Mouse (Mus musculus): Measurements from ENCODE around the gene R3hdm2.

The R3hdm2 gene

DNA sequence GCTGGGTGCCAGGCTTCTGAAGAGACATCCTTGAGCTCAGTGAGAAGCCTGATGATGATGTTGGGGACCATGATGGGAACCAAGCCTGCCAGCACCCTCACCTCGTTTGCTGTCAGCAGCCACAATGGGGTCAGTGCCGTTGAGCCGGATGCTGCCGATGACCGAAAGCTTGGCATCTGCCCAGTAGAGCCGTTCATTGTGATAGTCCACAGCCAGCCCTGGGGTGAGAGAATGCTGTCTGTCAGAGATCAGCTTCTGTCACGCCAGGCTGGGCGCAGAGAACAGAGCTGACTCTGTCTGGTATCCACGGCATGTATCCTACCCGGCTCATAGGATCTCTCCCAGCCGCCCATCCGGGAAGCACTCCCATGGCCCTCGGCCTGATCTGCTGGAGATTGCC is 162.0 kb downstream of the R3hdm2 start:
- DNase-seq (ENCODE audit: low read depth, low spot score): no peak

DNA sequence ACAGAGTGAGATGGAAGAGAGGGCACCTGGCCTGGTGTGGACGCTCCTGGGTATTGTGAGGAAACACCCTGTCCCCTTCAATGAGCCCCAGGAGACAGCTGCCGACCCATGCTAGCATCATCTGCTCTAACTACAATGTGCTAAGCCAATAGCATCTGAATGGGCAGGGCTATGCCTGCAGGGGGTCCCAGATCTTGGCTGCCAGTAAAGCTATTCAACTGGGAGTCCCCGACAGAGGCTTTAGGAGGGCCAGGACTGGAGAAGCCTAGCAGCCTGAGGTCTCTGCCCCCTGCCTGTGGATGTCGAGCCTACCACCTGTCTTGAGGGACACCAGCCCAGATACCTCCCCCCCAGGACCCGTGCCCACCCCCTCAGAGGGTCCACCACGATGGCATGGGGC is 162.6 kb downstream of the R3hdm2 start:
- no peak for DNase-seq (ENCODE audit: low read depth, low spot score)

DNA sequence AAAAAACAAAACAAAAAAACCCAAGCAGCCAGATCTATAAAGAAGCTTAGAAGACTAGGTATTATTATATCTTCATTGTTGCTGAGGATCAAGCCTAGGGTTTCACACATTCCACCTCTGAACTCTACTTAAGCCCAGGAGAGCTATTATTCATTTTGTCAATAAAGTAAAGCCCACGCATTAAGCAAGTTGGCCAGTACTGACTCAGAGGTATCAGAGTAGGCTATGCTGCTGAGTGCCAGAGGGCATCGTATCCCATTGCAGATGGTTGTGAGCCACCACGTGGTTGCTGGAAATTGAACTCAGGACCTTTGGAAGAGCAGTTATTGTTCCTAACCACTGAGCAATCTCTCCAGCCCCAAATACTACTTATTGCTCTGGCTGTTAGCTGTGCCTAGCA is 163.8 kb downstream of the R3hdm2 start:
- no peak for DNase-seq (ENCODE audit: low read depth, low spot score)

DNA sequence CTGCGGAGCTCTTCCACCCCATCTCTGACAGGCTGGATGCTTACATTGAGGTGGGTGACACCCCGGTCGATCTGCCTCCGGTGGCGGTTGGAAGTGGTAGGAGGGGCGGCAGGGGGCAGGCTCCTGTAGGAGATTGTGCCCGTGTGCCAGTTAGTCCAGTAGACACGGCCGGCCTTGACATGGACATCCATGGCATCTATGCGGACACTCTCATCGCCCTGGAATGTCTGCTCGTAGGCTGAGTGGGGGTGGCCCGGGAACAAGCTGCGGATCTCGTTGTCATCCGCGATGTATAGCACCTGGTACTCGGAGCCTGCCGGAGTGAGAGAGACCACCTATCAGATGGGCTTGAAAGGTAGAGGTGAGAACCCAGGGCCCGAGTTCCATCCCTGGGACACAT is 164.2 kb downstream of the R3hdm2 start:
- DNase-seq (ENCODE audit: low read depth, low spot score): no peak

DNA sequence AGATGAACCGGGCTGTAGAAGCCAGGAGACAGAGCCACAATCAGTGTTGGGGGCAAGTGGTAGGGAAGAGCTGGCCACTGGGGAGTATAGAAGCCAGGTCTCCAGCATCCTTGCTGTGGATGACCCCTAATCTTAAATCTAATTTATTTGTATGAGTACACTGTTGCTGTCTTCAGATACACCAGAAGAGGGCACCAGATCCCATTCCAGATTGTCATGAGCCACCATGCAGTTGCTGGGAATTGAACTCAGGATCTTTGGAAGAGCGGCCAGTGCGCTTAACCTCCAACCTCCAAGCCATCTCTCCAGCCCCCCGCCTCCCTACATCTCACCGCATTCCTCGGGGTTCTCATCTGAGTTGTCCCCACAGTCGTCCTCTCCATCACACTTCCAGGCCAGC is 166.4 kb downstream of the R3hdm2 start:
- no peak for DNase-seq (ENCODE audit: low read depth, low spot score)

DNA sequence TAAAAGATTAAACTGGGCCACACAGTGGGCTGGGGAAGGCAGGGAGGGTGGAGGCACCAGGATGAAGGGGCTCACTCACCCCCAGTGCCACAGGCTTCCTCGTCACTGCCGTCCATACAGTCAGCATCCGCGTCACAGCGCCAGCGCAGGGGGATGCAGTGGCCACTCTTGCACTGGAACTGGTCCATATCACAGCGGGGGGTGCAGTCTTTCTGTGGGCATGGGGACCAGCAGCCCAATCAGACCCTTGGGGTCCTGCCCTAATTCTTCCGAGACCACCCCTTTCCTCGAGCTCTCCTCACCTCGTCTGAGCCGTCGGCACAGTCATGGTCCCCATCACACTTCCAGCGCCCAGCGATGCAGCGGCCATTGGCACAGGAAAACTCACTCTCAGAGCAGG is 168.1 kb downstream of the R3hdm2 start:
- DNase-seq (ENCODE audit: low read depth, low spot score): no peak
